Mouse (Mus musculus): ENCODE data around the gene Mtmr6. TPM values are rescaled to one million over a fixed set of nuclear protein-coding genes. Genes with fewer than 3 reads are reported as not detected.
"Not testable (repeated sequence)": the region's sequence is repeated elsewhere in the genome, so short reads cannot be mapped to it uniquely, and the experiment has no call there.

Gene Mtmr6
- polyA plus RNA-seq, 1 experiment = 93.8 TPM

DNA sequence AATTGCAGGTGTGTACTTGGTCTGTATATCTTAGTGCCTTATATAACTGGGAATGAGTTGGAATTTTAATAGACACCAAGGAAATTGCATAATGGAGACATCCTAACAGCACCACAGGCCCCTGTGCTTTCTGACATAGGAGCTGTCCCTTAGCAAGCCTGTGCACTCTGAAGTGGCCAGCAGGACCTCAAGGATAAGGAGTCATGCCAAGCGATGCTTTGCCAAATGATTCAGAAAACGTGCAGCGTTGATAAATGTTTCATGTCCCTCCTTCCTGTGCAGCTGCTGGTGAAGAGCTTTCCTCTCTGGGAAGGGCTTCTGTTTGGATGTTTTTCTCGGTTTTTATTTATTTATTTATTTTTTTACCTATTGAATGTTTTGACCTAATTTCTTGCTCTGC lies 45.7 kb downstream of the Mtmr6 start:
- H3K4me1 ChIP-seq (ENCODE audit: control insufficient read depth, insufficient read depth, low read length) = no peaks in the 10 kb centered on the region
- no peak overlapping the region for H3K27ac ChIP-seq (ENCODE audit: insufficient read depth, low read length)
- no peak overlapping the region for H3K4me3 ChIP-seq (ENCODE audit: insufficient read depth, low read length)
- TF ChIP-seq POLR2A (IDR thresholded peaks at IDR 0.05; ENCODE audit: low read depth, low read length) (no peak), CTCF (IDR thresholded peaks at IDR 0.05; ENCODE audit: borderline replicate concordance, insufficient read depth, low read length) (no peak)

DNA sequence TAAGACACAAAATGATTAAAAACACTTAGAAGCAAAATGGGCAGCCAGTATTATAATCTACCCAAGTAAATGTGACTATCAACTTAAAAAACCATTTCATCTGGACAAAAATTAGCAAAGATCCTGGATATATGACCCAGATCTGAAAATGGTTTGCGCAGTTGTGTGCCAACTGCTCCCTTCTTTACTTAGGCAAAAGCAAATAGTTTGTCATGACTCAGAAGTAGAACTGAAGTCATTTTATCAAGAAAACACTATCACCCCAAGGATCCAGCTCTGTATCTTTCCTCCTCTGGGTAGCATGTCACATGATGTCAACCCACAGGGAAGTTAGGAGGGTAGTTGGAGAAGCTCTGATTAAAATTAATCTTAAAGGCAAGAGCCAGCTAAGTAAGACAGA lies 54.2 kb downstream of the Mtmr6 start:
- Histone ChIP-seq H3K27ac (ENCODE audit: insufficient read depth, low read length) (no peak overlapping the region), H3K4me1 (ENCODE audit: control insufficient read depth, insufficient read depth, low read length) (no peaks in the 10 kb centered on the region), H3K4me3 (ENCODE audit: insufficient read depth, low read length) (no peak overlapping the region)
- no peak for TF ChIP-seq POLR2A (IDR thresholded peaks at IDR 0.05; ENCODE audit: low read depth, low read length)
- no peak for TF ChIP-seq CTCF (IDR thresholded peaks at IDR 0.05; ENCODE audit: borderline replicate concordance, insufficient read depth, low read length)

DNA sequence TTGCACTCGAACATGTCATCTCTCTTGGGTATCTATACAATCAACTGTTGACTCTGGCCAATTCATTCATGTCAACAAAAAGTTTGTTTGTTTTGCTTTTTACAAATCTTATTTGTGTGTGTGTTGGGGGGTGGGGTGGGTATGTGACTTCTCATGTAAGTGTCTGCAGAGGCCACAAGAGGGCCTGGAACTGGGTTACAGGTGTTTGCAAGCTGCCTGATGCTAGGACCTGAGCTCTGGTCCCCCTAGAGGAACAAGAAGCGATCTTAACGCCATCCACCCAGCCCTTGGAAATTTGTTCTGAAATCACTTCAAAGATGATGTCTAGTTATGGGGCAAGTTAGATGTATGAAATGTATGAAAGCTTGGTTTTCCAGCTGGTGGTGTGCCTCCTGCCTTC lies 55.8 kb downstream of the Mtmr6 start:
- Histone ChIP-seq H3K4me3 (ENCODE audit: insufficient read depth, low read length) (no peak overlapping the region), H3K4me1 (ENCODE audit: control insufficient read depth, insufficient read depth, low read length) (no peaks in the 10 kb centered on the region), H3K27ac (ENCODE audit: insufficient read depth, low read length) (no peak overlapping the region)
- TF ChIP-seq CTCF (IDR thresholded peaks at IDR 0.05; ENCODE audit: borderline replicate concordance, insufficient read depth, low read length) (no peak), POLR2A (IDR thresholded peaks at IDR 0.05; ENCODE audit: low read depth, low read length) (no peak)

DNA sequence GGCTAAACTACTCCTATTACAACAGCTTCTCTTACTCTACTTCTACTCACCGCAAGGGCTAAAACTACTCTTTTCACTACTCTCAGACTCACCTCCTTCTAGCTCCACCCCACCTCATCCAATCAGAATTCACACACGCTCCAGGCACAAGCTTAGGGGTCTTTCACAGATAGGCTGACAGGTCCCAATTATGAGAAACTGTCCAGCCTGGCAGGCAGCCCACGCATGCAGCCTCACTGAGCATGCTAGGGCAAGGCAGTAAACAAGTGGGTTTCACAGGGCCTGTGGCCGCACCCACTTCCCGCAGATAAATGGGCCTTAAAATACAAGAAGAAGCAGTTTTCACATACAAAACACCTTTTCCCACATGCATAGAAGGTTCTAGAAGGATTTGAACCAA lies 75.0 kb downstream of the Mtmr6 start:
- H3K4me1 ChIP-seq (ENCODE audit: control insufficient read depth, insufficient read depth, low read length); H3K27ac ChIP-seq (ENCODE audit: insufficient read depth, low read length); H3K4me3 ChIP-seq (ENCODE audit: insufficient read depth, low read length): not testable (repeated sequence)

DNA sequence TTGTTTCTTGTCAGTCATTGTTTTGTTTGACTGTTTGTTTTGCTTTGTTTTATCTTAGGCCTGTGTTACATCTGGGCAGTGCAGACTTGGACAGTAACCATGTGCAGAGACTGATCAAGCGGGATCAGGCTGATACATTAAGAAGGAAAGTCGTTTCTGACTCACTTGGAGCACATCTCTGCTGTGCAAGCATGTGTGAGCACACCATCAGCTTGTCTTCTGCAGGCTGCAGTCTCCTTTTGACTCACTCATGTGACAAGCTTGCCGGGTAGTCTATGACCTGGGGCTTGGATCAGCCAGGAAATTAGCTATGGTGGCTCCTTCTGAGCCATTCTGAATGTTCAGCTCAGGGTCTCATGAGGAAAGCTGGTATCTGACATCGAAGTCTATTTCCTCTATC lies 75.5 kb downstream of the Mtmr6 start:
- Histone ChIP-seq H3K4me3 (ENCODE audit: insufficient read depth, low read length) (no peak overlapping the region), H3K4me1 (ENCODE audit: control insufficient read depth, insufficient read depth, low read length) (no peaks in the 10 kb centered on the region), H3K27ac (ENCODE audit: insufficient read depth, low read length) (no peak overlapping the region)
- TF ChIP-seq POLR2A (IDR thresholded peaks at IDR 0.05; ENCODE audit: low read depth, low read length) (no peak), CTCF (IDR thresholded peaks at IDR 0.05; ENCODE audit: borderline replicate concordance, insufficient read depth, low read length) (no peak)

DNA sequence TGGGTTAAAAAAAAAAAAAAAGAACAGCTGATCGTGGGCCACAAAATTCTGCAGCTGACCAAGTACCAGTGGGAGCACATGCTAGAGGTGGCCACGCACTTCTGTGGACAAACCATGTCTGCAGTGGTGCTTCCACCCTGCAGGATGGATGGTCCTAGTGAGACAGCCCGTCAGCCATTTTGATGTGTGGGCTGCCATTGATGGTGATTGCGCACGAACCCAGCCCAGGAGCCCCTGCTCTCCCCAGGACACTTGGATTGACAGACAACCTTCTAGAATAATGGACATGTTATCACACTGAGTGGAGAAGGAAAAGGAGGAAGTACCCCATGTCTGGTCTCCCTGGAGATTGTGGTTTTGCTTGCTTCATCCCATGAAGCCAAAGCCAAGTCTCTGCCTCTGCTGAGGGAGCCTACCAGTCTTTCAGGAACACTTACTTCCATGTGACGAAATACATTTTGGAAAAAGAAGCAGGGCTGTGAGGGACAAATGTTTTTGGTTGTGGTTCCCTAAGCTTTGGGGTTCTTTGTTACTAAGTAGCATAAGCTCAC lies 80.4 kb downstream of the Mtmr6 start:
- TF ChIP-seq CTCF (IDR thresholded peaks at IDR 0.05; ENCODE audit: borderline replicate concordance, insufficient read depth, low read length) = no peak
- no peak for TF ChIP-seq POLR2A (IDR thresholded peaks at IDR 0.05; ENCODE audit: low read depth, low read length)
- Histone ChIP-seq H3K4me1 (ENCODE audit: control insufficient read depth, insufficient read depth, low read length) (no peaks in the 10 kb centered on the region), H3K27ac (ENCODE audit: insufficient read depth, low read length) (no peak overlapping the region), H3K4me3 (ENCODE audit: insufficient read depth, low read length) (no peak overlapping the region)

Other genes with a start within 250 kb of the Mtmr6 start
- 0.09 and 0.12 TPM in 2 replicates for gene Atp8a2, start 68.0 kb upstream of the Mtmr6 start, polyA plus RNA-seq (2011; ENCODE audit: insufficient read length, low read depth, missing spikeins)
- gene Nupl1, start 13.8 kb upstream of the Mtmr6 start, polyA plus RNA-seq (2011; ENCODE audit: insufficient read length, low read depth, missing spikeins) = not detected in 2 replicates
- gene Gm49336, start 13.7 kb upstream of the Mtmr6 start, polyA plus RNA-seq (2011; ENCODE audit: insufficient read length, low read depth, missing spikeins) = 56.7 and 80.4 TPM in 2 replicates
- gene Amer2, start 108.0 kb downstream of the Mtmr6 start, polyA plus RNA-seq (2011; ENCODE audit: insufficient read length, low read depth, missing spikeins) = 0.73 and 1.2 TPM in 2 replicates

All from embryonic fibroblast, embryonic 13.5 days (primary cell).